Mouse (Mus musculus) heart, embryonic 14.5 days (tissue): ENCODE measurements around the gene Als2. TPM values are rescaled to one million over a fixed set of nuclear protein-coding genes. Genes with fewer than 3 reads are reported as not detected.

Experiments
- ATAC-seq: fragments of 200-750 bp; cut with Nextera tagmentation; 2 replicates; pipeline ENCODE4 v1.8.0; 2017; ENCODE audit warnings: low read depth, moderate TSS enrichment; ENCODE audit not compliant: insufficient number of reproducible peaks, insufficient read depth, low FRiP score
- H3K27ac ChIP-seq, 2 experiments: fragments of 200-500 bp in 1 of 2; fragments of 300-500 bp in 1 of 2; sonication (generic) in 1 of 2; replicated peaks in 1 of 2; 2 replicates each; pipeline ENCODE4 v1.5.1; 2012 to 2014; ENCODE audit warnings: low read depth in 2 of 2, low read length in 2 of 2, control low read depth in 1 of 2, mild to moderate bottlenecking in 1 of 2, mixed read lengths in 1 of 2; ENCODE audit not compliant: control insufficient read depth in 1 of 2, insufficient read depth in 1 of 2
- H3K27me3 ChIP-seq: fragments of 300-500 bp; sonication (generic); 2 replicates; pipeline ENCODE4 v1.6.1; 2014; ENCODE audit warnings: mild to moderate bottlenecking, low read length, control low read depth; ENCODE audit not compliant: control insufficient read depth, insufficient read depth
- H3K36me3 ChIP-seq: fragments of 300-500 bp; sonication (generic); 2 replicates; pipeline ENCODE4 v1.6.1; 2014; ENCODE audit warnings: mild to moderate bottlenecking, control low read depth, low read length, mixed read lengths; ENCODE audit not compliant: control insufficient read depth, insufficient read depth
- H3K4me1 ChIP-seq, 2 experiments: fragments of 200-500 bp in 1 of 2; fragments of 300-500 bp in 1 of 2; sonication (generic) in 1 of 2; 2 replicates each; pipeline ENCODE4 v1.6.1; 2012 to 2014; ENCODE audit warnings: low read length in 2 of 2, control low read depth in 1 of 2, mixed read lengths in 1 of 2; ENCODE audit not compliant: control insufficient read depth in 2 of 2, insufficient read depth in 2 of 2
- H3K4me2 ChIP-seq: fragments of 300-500 bp; sonication (generic); 2 replicates; pipeline ENCODE4 v1.6.1; 2014; ENCODE audit warnings: mild to moderate bottlenecking, low read length
- H3K4me3 ChIP-seq, 2 experiments: fragments of 200-500 bp in 1 of 2; fragments of 300-500 bp in 1 of 2; sonication (generic) in 1 of 2; 2 replicates each; pipeline ENCODE4 v1.5.1; 2012 to 2014; ENCODE audit warnings: low read length in 2 of 2, mild to moderate bottlenecking in 2 of 2, control low read depth in 1 of 2, low read depth in 1 of 2, moderate library complexity in 1 of 2; ENCODE audit not compliant: control insufficient read depth in 1 of 2, insufficient read depth in 1 of 2
- H3K9ac ChIP-seq: fragments of 300-500 bp; sonication (generic); 2 replicates; pipeline ENCODE4 v1.6.1; 2014; ENCODE audit warnings: mild to moderate bottlenecking, low read length
- H3K9me3 ChIP-seq: fragments of 300-500 bp; sonication (generic); 2 replicates; pipeline ENCODE4 v1.6.1; 2016; ENCODE audit warnings: low read length, control low read depth; ENCODE audit not compliant: control insufficient read depth
- WGBS: fragments of 180-500 bp; shearing (Covaris S2); extraction: QIAGEN DNeasy Blood & Tissue Kit; methylation state at CpG from one replicate; pipeline ENCODE4 v1.1.7; 2014; 5-methylcytosine and 5-hydroxymethylcytosine counted together
- polyA plus RNA-seq: library from polyadenylated mRNA; unstranded; fragments of >200 nt; fragmentation: Nextera tagmentation; extraction: Ambion mirVana; gene quantifications from 2 replicates; pipeline ENCODE4 v1.2.1, GENCODE M21; 2014

Als2 gene
- polyA plus RNA-seq, 1 experiment from 2014 or later = 8.6 TPM

GRCm38 (mm10) chr1:59173023-59173422 is 64.0 kb downstream of the Als2 start:
- no peak overlapping the region for H3K27ac ChIP-seq
- H3K4me1 ChIP-seq = peaks cover 0 to 6% of the 10 kb centered on the region in 2 experiments; a peak in 1 of 4 replicates
- no peak overlapping the region for H3K4me3 ChIP-seq
- ATAC-seq = no peak
- no peaks in the 10 kb centered on the region for H3K9me3 ChIP-seq
- H3K9ac ChIP-seq = no peak overlapping the region
- H3K36me3 ChIP-seq = peaks cover 41% of the 10 kb centered on the region
- WGBS = 53% methylated on average over 5 of the region's 5 CpGs
- no peaks in the 10 kb centered on the region for H3K27me3 ChIP-seq
- no peak overlapping the region for H3K4me2 ChIP-seq

GRCm38 (mm10) chr1:59171875-59172274 is 65.2 kb downstream of the Als2 start:
- H3K9me3 ChIP-seq = no peaks in the 10 kb centered on the region
- no peak overlapping the region for H3K4me3 ChIP-seq
- H3K9ac ChIP-seq = no peak overlapping the region
- H3K4me1 ChIP-seq = peaks cover 0 to 6% of the 10 kb centered on the region in 2 experiments; a peak in 1 of 4 replicates
- H3K27me3 ChIP-seq = no peaks in the 10 kb centered on the region
- 43% methylated on average over 5 of the region's 5 CpGs for WGBS
- H3K27ac ChIP-seq = no peak overlapping the region
- no peak overlapping the region for H3K4me2 ChIP-seq
- H3K36me3 ChIP-seq = peaks cover 40% of the 10 kb centered on the region
- ATAC-seq = no peak

GRCm38 (mm10) chr1:59170290-59170689 is 66.7 kb downstream of the Als2 start:
- H3K27me3 ChIP-seq = no peaks in the 10 kb centered on the region
- H3K27ac ChIP-seq = no peak overlapping the region
- H3K36me3 ChIP-seq = peaks cover 37% of the 10 kb centered on the region
- peaks cover 0 to 6% of the 10 kb centered on the region in 2 experiments; a peak in 1 of 4 replicates for H3K4me1 ChIP-seq
- whole genome bisulfite sequencing = 80% methylated on average over 8 of the region's 8 CpGs
- no peaks in the 10 kb centered on the region for H3K9me3 ChIP-seq
- H3K4me3 ChIP-seq = no peak overlapping the region
- H3K4me2 ChIP-seq = no peak overlapping the region
- H3K9ac ChIP-seq = no peak overlapping the region
- ATAC-seq = no peak

GRCm38 (mm10) chr1:59169586-59169985 is 67.4 kb downstream of the Als2 start:
- 87% methylated on average over 6 of the region's 6 CpGs for WGBS
- no peak overlapping the region for H3K4me3 ChIP-seq
- ATAC-seq = no peak
- H3K27ac ChIP-seq = no peak overlapping the region
- H3K9ac ChIP-seq = no peak overlapping the region
- H3K36me3 ChIP-seq = peaks cover 33% of the 10 kb centered on the region
- no peaks in the 10 kb centered on the region for H3K9me3 ChIP-seq
- H3K4me1 ChIP-seq = peaks cover 0 to 6% of the 10 kb centered on the region in 2 experiments; a peak in 1 of 4 replicates
- H3K27me3 ChIP-seq = no peaks in the 10 kb centered on the region
- no peak overlapping the region for H3K4me2 ChIP-seq

- Histone ChIP-seq H3K9ac (no peak overlapping the region), H3K36me3 (peaks cover 32% of the 10 kb centered on the region), H3K4me3 (no peak overlapping the region), H3K9me3 (no peaks in the 10 kb centered on the region), H3K4me2 (no peak overlapping the region), H3K27me3 (no peaks in the 10 kb centered on the region), H3K4me1 (peaks cover 0 to 6% of the 10 kb centered on the region in 2 experiments; a peak in 1 of 4 replicates), H3K27ac (no peak overlapping the region)
- no peak for ATAC-seq
- WGBS = 41% methylated on average over 2 of the region's 2 CpGs
Observed at GRCm38 (mm10) chr1:59168556-59168955, 68.5 kb downstream of the Als2 start.

DNA sequence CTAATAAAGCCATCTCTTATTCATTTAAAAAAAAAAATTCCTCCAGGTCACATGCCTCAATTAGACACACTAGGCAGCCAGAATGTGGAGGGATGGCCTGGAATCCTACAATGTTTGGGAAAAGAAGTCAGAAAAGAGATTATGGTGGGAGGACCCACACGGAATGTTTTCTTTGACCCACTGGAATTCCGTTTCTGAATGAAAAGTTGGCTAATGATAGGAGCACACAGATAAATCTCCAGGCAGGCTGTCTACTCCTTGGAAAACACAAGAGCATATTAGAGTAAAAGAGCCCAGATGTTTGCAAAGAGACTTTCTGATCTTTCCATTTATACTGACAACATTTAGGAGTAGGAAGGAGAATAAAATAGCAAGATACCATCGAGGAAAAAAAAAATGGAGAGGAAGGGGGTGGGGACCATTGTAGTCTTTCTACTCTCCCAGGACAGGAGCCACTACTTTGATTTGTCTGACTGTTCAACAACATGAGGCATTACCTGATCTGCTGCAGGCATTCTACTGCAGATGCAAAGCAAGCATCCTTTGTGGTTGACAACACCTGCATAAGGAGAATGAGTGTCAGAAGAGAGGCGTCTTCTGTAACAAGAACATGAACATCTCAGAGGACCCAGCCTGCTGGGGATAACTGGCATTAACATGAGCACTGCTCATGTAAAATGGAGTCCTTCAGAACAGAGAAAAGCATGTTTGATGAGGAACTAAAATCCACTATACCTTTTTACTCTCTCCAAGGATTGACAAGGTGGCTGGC is 69.2 kb downstream of the Als2 start:
- Histone ChIP-seq H3K9ac (no peak overlapping the region), H3K9me3 (no peaks in the 10 kb centered on the region), H3K4me2 (no peak overlapping the region), H3K36me3 (peaks cover 36% of the 10 kb centered on the region), H3K4me1 (peaks cover 0 to 6% of the 10 kb centered on the region in 2 experiments; a peak in 1 of 4 replicates), H3K27me3 (no peaks in the 10 kb centered on the region), H3K4me3 (no peak overlapping the region), H3K27ac (no peak overlapping the region)
- WGBS = 68% methylated on average over 4 of the region's 4 CpGs
- ATAC-seq = no peak

DNA sequence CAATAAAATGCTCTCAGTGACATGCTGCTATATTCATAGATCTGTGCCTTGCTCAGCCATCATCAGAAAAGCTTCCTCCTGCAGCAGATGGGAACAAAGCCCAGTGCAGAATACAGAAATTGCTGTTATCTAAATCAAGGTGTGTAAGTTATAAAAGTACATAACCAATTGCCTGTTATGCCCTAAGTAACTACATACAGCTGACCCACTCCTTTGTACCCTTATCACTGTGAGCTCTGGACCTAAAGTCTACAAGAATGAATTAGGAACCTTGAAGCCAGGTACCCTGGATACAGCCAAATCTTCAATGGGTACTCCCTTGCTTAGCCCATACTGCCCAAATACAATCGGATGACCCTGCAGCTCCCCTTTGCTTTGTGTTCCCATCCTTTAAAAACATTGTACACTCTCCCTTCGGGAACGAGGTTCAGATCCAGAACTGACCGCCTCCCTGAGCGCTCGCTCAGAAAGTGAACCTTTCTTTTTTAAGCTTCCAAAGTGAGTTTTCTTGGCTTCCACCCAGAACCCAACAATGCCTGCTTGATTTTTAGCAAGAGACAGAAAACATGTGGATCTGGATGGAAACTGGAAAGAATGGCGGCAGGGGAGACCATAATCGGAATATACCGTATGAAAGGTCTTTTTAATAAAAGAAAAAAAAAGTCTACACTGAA is 70.7 kb downstream of the Als2 start:
- Histone ChIP-seq H3K9me3 (no peaks in the 10 kb centered on the region), H3K36me3 (peaks cover 41% of the 10 kb centered on the region), H3K4me3 (no peak overlapping the region), H3K4me1 (no peaks in the 10 kb centered on the region), H3K27me3 (no peaks in the 10 kb centered on the region), H3K4me2 (no peak overlapping the region), H3K9ac (no peak overlapping the region), H3K27ac (no peak overlapping the region)
- ATAC-seq = no peak
- WGBS = 88% methylated on average over 9 of the region's 9 CpGs
